Mouse (Mus musculus) heart, embryonic 14.5 days (tissue): Measurements from ENCODE around the gene Opcml. TPM values are rescaled to one million over a fixed set of nuclear protein-coding genes. Genes with fewer than 3 reads are reported as not detected.

Experiments
- ATAC-seq: fragments of 200-750 bp; cut with Nextera tagmentation; 2 replicates; pipeline ENCODE4 v1.8.0; 2017; ENCODE audit warnings: low read depth, moderate TSS enrichment; ENCODE audit not compliant: insufficient number of reproducible peaks, insufficient read depth, low FRiP score
- H3K27ac ChIP-seq, 2 experiments: fragments of 200-500 bp in 1 of 2; fragments of 300-500 bp in 1 of 2; sonication (generic) in 1 of 2; replicated peaks in 1 of 2; 2 replicates each; pipeline ENCODE4 v1.5.1; 2012 to 2014; ENCODE audit warnings: low read depth in 2 of 2, low read length in 2 of 2, control low read depth in 1 of 2, mild to moderate bottlenecking in 1 of 2, mixed read lengths in 1 of 2; ENCODE audit not compliant: control insufficient read depth in 1 of 2, insufficient read depth in 1 of 2
- H3K27me3 ChIP-seq: fragments of 300-500 bp; sonication (generic); 2 replicates; pipeline ENCODE4 v1.6.1; 2014; ENCODE audit warnings: mild to moderate bottlenecking, low read length, control low read depth; ENCODE audit not compliant: control insufficient read depth, insufficient read depth
- H3K36me3 ChIP-seq: fragments of 300-500 bp; sonication (generic); 2 replicates; pipeline ENCODE4 v1.6.1; 2014; ENCODE audit warnings: mild to moderate bottlenecking, control low read depth, low read length, mixed read lengths; ENCODE audit not compliant: control insufficient read depth, insufficient read depth
- H3K4me1 ChIP-seq, 2 experiments: fragments of 200-500 bp in 1 of 2; fragments of 300-500 bp in 1 of 2; sonication (generic) in 1 of 2; 2 replicates each; pipeline ENCODE4 v1.6.1; 2012 to 2014; ENCODE audit warnings: low read length in 2 of 2, control low read depth in 1 of 2, mixed read lengths in 1 of 2; ENCODE audit not compliant: control insufficient read depth in 2 of 2, insufficient read depth in 2 of 2
- H3K4me2 ChIP-seq: fragments of 300-500 bp; sonication (generic); 2 replicates; pipeline ENCODE4 v1.6.1; 2014; ENCODE audit warnings: mild to moderate bottlenecking, low read length
- H3K4me3 ChIP-seq, 2 experiments: fragments of 200-500 bp in 1 of 2; fragments of 300-500 bp in 1 of 2; sonication (generic) in 1 of 2; 2 replicates each; pipeline ENCODE4 v1.5.1; 2012 to 2014; ENCODE audit warnings: low read length in 2 of 2, mild to moderate bottlenecking in 2 of 2, control low read depth in 1 of 2, low read depth in 1 of 2, moderate library complexity in 1 of 2; ENCODE audit not compliant: control insufficient read depth in 1 of 2, insufficient read depth in 1 of 2
- H3K9ac ChIP-seq: fragments of 300-500 bp; sonication (generic); 2 replicates; pipeline ENCODE4 v1.6.1; 2014; ENCODE audit warnings: mild to moderate bottlenecking, low read length
- H3K9me3 ChIP-seq: fragments of 300-500 bp; sonication (generic); 2 replicates; pipeline ENCODE4 v1.6.1; 2016; ENCODE audit warnings: low read length, control low read depth; ENCODE audit not compliant: control insufficient read depth
- WGBS: fragments of 180-500 bp; shearing (Covaris S2); extraction: QIAGEN DNeasy Blood & Tissue Kit; methylation state at CpG from one replicate; pipeline ENCODE4 v1.1.7; 2014; 5-methylcytosine and 5-hydroxymethylcytosine counted together
- polyA plus RNA-seq: library from polyadenylated mRNA; unstranded; fragments of >200 nt; fragmentation: Nextera tagmentation; extraction: Ambion mirVana; gene quantifications from 2 replicates; pipeline ENCODE4 v1.2.1, GENCODE M21; 2014

Gene Opcml
- polyA plus RNA-seq, 1 experiment from 2014 or later = 1.6 TPM

- no peak overlapping the region for H3K4me3 ChIP-seq
- H3K4me1 ChIP-seq = no peaks in the 10 kb centered on the region
- H3K9ac ChIP-seq = no peak overlapping the region
- no peak overlapping the region for H3K4me2 ChIP-seq
- ATAC-seq = no peak
- H3K36me3 ChIP-seq = no peaks in the 10 kb centered on the region
- H3K9me3 ChIP-seq = no peaks in the 10 kb centered on the region
- H3K27ac ChIP-seq = no peak overlapping the region
- no peaks in the 10 kb centered on the region for H3K27me3 ChIP-seq
- WGBS = 71% methylated on average over 11 of the region's 11 CpGs
These were observed 516.0 kb downstream of the Opcml start for GRCm38 (mm10) chr9:28306364-28307121.

DNA sequence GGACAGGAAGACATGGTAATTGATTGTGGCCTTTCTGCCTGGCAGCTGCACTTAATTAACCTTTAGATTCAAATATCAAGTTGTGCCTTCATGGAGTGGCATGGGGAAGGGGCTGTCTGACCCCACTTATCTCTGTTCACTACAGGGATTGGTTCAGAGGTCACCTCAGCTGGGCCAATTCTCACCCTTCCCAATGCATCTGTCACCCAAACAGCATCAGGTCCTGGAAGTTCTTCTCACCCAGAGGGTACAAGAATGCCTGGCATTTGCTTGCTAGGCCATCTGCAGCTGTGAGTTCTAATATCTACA is 516.5 kb downstream of the Opcml start:
- H3K9ac ChIP-seq = no peak overlapping the region
- no peaks in the 10 kb centered on the region for H3K36me3 ChIP-seq
- H3K27ac ChIP-seq = no peak overlapping the region
- no peak overlapping the region for H3K4me2 ChIP-seq
- ATAC-seq = no peak
- H3K4me1 ChIP-seq = no peaks in the 10 kb centered on the region
- H3K4me3 ChIP-seq = no peak overlapping the region
- H3K9me3 ChIP-seq = no peaks in the 10 kb centered on the region
- no peaks in the 10 kb centered on the region for H3K27me3 ChIP-seq

- Histone ChIP-seq H3K4me3 (no peak overlapping the region), H3K4me2 (no peak overlapping the region), H3K27me3 (no peaks in the 10 kb centered on the region), H3K4me1 (no peaks in the 10 kb centered on the region), H3K9ac (no peak overlapping the region), H3K27ac (no peak overlapping the region), H3K9me3 (no peaks in the 10 kb centered on the region), H3K36me3 (no peaks in the 10 kb centered on the region)
- ATAC-seq = no peak
- WGBS = 64% methylated on average over 6 of the region's 6 CpGs
These were observed 517.0 kb downstream of the Opcml start for GRCm38 (mm10) chr9:28307481-28308050.

- no peak for ATAC-seq
- Histone ChIP-seq H3K27me3 (no peaks in the 10 kb centered on the region), H3K4me2 (no peak overlapping the region), H3K9me3 (no peaks in the 10 kb centered on the region), H3K4me1 (no peaks in the 10 kb centered on the region), H3K9ac (no peak overlapping the region), H3K4me3 (no peak overlapping the region), H3K27ac (no peak overlapping the region), H3K36me3 (no peaks in the 10 kb centered on the region)
These were observed 527.3 kb downstream of the Opcml start for GRCm38 (mm10) chr9:28317881-28318280.

GRCm38 (mm10) chr9:28319021-28319755 is 528.6 kb downstream of the Opcml start:
- Histone ChIP-seq H3K27me3 (no peaks in the 10 kb centered on the region), H3K4me1 (no peaks in the 10 kb centered on the region), H3K36me3 (no peaks in the 10 kb centered on the region), H3K4me3 (no peak overlapping the region), H3K9me3 (no peaks in the 10 kb centered on the region), H3K4me2 (no peak overlapping the region), H3K9ac (no peak overlapping the region), H3K27ac (no peak overlapping the region)
- no peak for ATAC-seq
- 54% methylated on average over 4 of the region's 4 CpGs for WGBS

GRCm38 (mm10) chr9:28319802-28320201 is 529.2 kb downstream of the Opcml start:
- ATAC-seq = no peak
- 10% methylated on average over 1 of the region's 1 CpGs for WGBS

DNA sequence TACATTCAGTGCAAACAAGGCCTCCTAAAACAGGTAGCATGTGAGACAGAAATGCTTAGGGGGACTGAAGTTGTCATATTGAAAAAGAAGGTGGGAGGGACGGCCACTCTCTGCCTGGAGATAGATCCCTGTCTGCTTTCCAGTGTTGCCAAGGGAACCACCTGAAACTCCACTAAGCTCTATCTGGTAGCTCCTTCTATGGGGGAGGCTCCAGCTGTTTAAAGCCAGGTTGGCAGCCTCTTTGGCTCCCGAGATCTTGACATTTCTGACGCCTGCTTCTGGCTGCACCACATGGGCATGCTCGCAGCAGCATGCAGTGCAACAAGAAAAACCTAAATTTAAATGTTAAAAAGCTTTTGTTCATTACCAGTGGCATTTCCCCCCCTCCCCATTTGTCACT is 537.4 kb downstream of the Opcml start:
- Histone ChIP-seq H3K4me2 (no peak overlapping the region), H3K9me3 (no peaks in the 10 kb centered on the region), H3K36me3 (no peaks in the 10 kb centered on the region), H3K9ac (no peak overlapping the region), H3K27me3 (no peaks in the 10 kb centered on the region), H3K4me3 (no peak overlapping the region), H3K4me1 (0 out of 4 replicates have a peak, but pooled peaks cover 0 to 6% of the 10 kb centered on the region in 2 experiments), H3K27ac (no peak overlapping the region)
- ATAC-seq = no peak
- 44% methylated on average over 4 of the region's 4 CpGs for WGBS

More at GRCm38 (mm10) chr9:28319802-28320201, 529.2 kb downstream of the Opcml start:
- Histone ChIP-seq H3K9ac (no peak overlapping the region), H3K27me3 (no peaks in the 10 kb centered on the region), H3K4me1 (no peaks in the 10 kb centered on the region), H3K36me3 (no peaks in the 10 kb centered on the region), H3K27ac (no peak overlapping the region), H3K9me3 (no peaks in the 10 kb centered on the region), H3K4me3 (no peak overlapping the region), H3K4me2 (no peak overlapping the region)
